Mouse (Mus musculus) lung, postnatal 25 days (tissue): Measurements from ENCODE around the gene Nek8.

Experiments
- DNase-seq: peaks from one replicate; pipeline ENCODE4 v3.0.0; 2022; ENCODE audit warnings: low spot score

Nek8 gene

GRCm38 (mm10) chr11:78182961-78183844 lies 6.7 kb upstream of the Nek8 start, which contains the start of gene Rpl23a:
TSS of gene Rpl23a (minus strand) at chr11:78183584.
- DNase-seq = peak; percentile 93

DNA sequence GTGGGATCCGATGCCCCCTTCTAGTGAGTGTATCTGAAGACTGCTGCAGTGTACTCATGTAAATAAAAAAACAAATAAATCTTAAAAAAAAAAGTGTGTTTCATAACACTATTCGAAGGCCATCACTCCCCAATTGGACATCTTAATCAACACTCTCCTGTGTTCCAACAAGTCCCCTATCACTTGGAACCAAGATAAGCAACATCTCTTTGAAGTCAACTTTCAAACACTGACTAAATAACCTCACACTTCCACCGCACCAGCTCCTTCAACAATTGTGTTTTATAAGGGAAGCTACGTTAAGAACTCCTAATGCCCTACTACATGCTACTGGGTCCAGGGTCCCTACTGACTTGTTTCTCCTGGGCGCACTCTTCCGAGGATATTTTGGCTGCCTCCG lies 6.0 kb upstream of the Nek8 start:
- no peak for DNase-seq

- DNase-seq = no peak
Measured at GRCm38 (mm10) chr11:78181830-78182357, 5.4 kb upstream of the Nek8 start.

DNA sequence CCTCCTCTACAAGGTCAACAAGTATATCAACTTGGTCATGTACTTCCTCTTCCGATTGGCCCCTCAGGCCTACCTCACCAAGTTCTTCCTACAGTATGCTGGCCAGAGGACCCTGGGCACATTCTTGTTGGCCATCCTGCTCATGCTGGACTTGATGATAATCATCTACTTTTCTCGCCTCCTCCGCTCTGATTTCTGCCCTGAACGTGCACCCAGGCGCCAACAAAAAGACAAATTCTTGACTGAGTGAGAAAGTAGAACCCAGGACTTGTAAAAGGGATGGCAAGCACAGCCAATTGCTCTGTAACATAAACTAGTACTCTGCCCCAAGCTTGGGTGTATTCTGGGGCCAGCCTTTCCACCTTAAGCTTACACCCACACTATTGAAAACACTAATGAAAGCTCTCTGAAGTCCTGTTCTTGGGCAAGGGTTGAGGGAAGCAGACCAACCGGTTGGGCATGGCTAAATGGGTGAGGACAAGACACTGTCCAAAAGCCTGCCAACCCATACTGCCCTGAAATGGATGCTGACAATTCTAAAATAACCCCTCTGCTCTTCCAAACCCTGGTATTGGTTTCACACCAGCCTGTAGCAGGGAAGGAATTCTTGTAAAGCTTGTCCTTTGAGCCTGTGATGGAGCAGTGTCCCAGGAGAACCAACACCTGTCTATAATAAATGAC lies 3.7 kb upstream of the Nek8 start:
- no peak for DNase-seq

DNA sequence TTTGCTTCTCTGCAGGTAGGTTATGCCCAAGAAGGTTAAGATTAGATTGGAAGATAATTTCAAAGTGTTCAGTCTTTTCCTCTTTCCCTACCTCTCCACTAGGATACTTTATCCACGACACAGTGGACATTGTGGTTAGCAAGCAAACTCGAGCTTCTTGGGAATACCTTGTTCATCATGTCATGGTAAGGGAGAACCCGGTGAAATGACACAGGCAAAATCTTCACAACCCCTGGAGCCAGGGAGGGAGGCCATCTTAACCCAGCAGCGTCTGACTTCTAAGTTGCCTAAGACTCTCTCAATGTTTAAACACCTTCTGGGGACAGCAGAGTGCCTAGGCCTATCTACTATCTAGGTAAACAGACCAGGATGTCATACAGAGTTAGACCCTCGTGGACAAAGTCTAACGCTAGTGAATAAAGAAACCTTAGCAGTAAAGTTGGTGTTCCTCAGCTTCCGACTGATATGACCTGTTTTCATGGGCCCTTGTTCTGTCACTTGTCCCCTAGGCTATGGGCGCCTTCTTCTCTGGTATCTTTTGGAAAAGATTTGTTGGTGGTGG lies 3.0 kb upstream of the Nek8 start:
- DNase-seq = no peak

DNA sequence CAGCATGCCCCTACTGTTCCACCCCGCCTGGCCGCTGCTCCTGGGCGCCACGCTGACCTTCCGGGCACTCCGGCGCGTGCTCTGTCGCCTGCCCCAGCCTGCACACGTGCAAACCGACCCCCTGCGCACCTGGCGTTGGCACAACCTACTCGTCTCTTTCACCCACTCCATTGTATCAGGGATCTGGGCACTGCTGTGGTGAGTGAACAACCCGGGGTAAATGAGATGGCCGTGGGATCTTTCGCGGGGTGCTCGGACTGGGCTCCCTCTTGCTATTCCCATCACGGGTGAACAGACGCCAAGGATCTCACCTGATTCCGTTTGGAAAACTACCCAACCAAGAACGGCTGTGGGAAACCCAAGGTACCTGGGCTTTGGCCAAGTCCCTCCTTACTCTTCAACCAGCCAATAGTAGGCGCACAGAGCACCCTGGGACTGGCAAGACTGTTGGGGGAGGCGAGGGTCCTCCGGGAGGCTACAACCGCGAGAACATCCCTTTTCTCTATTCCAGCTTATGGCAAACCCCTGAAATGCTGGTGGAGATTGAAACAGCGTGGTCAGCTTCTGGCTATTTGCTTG lies 2.5 kb upstream of the Nek8 start:
- DNase-seq = peak; percentile 70

- peak; percentile 97 for DNase-seq
Measured at GRCm38 (mm10) chr11:78177903-78178858, 1.7 kb upstream of the Nek8 start.

GRCm38 (mm10) chr11:78177437-78177836 lies 962 bp upstream of the Nek8 start:
- DNase-seq = peak; percentile 71

DNA sequence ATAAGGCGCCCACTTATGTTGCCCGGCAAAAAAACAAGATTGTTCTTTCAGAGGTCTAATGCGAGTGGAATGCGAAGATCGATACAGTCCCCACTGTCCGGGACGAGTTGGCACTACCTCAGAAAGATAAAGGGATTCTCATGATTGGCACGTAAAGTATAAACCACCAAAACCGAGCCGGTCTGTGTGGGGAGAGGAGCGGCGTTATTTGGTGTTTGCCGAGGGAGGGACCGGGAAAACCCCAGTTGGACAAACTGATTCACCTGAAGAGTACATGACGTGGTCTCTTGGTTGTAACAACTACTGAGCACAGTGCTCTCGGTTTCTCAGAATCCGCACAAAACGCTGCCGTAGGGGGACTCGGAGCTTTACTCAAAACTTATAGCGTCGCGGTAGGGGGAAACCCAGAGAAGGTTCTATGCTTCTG lies 443 bp upstream of the Nek8 start:
- peak; percentile 29 for DNase-seq

- no peak for DNase-seq
Measured at GRCm38 (mm10) chr11:78175771-78176401, 589 bp downstream of the Nek8 start.

- no peak for DNase-seq
Measured at GRCm38 (mm10) chr11:78174506-78174905, 2.0 kb downstream of the Nek8 start.

- peak; percentile 64 for DNase-seq
Measured at GRCm38 (mm10) chr11:78172748-78173383, 3.6 kb downstream of the Nek8 start.

DNA sequence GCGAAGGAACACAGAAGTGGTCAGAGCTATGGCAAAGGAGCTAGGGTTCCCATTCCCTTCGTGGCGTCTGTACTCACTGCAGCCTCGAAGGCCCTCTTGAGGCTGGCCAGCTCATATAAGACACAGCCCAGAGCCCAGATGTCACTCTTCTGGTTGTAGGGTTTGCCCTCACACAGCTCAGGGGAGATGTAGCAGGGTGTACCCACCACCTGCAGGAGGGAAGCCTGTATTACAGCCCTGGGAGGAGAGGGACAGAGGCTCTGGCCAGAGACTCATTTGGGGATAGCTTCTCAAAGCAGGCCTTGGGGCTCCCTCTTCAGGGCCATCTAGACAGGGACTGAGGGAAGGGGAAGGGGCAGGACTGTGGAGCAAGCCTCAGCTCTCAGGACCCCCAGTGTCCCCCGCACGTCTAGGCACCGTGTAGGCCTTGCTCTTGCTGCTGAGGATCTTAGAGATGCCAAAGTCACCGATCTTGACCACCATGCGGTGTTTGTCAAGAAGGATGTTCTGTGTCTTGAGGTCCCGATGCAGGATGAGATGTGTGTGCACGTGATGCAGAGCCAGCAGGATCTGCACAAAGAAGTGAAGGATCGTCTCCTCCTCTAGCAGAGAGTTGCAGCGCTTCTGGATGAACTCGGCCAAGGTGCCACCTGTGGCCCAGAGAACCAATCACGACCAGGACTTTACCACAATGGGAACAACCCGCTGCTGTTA lies 4.3 kb downstream of the Nek8 start:
- DNase-seq = no peak

GRCm38 (mm10) chr11:78171328-78171727 lies 5.1 kb downstream of the Nek8 start:
- DNase-seq = no peak

- no peak for DNase-seq
Measured at GRCm38 (mm10) chr11:78170306-78170705, 6.2 kb downstream of the Nek8 start.

DNA sequence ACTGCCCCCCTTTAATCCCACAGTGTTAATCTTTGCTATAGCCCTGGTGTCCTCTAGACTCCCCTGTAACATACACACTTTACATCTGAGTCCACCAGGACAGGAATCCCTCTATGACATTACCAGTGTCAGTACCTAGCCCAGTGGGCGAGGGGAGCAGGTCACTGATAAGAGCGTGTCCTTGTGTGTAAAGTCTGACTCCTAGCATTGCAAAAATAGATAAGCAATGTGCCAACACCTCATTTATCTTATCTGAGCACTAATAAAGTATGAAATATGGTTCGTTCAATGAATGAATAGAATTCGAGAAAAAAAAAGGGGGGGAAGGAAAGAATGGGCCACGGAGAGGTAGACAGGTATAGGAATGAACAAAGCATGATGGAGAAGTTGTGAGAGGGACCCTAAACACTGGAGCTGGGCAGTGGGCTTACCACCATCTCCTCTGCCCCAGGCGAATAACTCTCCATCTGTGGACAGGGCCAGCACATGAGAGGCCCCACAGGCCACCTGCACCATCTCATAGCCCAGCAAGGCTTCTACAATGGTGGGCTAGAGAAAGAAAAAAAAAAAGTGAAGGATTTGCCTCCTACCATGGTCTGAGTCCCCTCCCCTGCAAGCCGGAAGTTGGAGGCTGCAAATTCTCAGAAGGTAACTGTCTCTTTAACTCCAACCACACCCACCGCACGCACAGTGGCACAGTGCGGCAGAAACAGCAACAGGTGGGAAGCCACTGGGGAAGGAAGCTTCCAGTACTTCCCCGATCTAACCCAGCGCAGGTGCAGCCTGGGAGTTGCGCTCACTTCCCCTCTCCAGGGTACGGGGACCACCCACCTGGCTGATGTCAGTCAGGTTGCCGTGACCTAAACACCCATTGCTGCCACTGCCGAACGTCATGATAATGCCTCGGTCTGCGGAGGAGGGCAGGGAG lies 7.7 kb downstream of the Nek8 start:
- peak; percentile 36 for DNase-seq

DNA sequence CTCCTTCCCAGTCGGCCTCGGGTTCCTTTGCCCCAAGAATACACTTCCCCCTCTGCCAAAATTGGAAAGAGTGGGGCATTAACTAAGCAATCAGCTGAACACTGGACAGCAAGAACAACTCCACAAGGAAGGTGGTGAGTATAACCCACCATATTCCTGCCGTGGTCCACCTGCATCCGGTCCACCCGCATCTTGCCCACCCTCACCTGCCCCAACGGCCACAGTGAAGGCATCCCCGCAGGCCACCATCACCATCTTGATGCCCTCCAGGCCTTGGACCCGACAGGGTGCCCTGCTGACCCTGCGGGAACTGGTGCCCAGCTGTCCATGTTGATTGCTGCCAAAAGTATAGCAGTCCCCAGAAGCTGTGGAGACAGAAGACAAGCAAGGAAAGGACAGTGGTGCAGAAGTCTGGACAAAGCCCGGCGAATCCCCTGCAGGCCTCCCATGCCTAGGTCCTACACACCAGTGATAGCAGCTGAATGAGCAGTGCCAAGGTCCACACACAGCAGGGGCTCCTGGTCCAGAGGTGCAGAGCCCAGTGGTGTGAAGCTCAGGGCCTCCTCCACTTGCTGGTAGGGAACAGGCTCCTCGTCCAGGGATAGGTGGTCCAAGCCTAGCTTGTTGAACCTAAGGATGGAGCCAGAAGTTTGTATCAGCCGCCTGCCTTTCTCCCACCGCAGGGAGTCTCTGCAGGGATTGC lies 9.1 kb downstream of the Nek8 start:
- no peak for DNase-seq

DNA sequence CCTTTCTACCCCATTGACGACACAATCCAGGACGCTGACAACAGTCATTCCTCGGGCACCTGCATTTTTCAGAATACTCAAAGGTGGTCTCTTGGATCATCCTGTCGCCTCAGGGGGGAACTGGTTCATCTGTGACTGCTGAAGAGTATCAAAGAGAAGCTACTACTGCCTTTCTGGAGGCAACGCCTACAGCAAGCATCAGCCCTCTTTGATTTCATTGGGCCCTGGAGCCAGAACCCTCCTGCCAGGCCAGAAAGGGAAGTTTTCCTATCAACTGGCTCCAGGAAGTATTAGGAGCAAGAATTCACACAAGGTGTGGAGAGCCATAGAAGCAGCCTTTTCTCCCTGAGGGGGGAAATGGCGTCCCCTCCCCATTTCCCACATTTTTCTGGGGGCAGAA lies 9.8 kb downstream of the Nek8 start:
- no peak for DNase-seq
